Mouse (Mus musculus): ENCODE measurements around the gene Sel1l.

The Sel1l gene

GRCm38 (mm10) chr12:91781432-91781831 is 67.5 kb downstream of the Sel1l start:
- no peak for DNase-seq (ENCODE audit: low read depth in 2 of 2, low spot score in 2 of 2)

DNA sequence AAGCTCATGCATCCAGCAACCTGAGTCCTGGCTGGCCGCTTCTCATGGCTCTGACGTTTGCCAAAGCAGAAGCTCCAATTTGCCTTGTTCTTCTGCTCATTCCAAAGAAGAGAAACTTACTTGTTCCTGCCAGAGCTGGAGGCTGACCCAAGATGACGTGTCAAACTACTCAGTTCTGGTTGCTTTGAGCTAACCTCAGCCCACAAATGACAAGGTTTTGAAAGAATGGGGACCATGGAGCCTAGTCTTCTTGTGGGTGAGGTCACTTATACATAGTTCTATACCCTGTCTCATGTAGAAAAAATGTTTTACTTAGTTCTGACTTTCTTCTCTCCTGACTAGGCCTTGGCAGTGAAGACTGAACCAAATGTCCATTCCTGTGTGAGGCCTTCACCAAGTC is 68.4 kb downstream of the Sel1l start:
- DNase-seq (ENCODE audit: low read depth in 2 of 2, low spot score in 2 of 2) = no peak

DNA sequence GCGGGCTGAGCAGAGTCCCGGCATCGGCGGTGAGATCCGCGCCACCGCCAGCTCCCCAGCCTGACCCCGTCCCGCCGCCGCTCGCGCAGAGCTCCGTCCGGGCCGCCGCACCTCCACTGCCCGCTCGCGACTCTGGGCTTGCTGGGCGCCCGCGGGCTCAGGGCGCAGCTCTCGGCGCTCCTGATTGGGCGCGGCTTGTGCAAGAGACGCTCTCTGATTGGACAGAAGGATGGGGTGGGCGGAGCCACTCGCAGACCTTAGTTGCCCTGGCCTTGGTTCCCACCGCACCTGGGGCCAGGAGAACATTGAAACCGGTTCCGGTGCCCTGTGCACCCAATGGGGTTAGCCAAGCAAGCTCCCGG is 70.0 kb downstream of the Sel1l start:
- DNase-seq (ENCODE audit: low read depth in 2 of 2, low spot score in 2 of 2) = peak; percentile 43 to 61

DNA sequence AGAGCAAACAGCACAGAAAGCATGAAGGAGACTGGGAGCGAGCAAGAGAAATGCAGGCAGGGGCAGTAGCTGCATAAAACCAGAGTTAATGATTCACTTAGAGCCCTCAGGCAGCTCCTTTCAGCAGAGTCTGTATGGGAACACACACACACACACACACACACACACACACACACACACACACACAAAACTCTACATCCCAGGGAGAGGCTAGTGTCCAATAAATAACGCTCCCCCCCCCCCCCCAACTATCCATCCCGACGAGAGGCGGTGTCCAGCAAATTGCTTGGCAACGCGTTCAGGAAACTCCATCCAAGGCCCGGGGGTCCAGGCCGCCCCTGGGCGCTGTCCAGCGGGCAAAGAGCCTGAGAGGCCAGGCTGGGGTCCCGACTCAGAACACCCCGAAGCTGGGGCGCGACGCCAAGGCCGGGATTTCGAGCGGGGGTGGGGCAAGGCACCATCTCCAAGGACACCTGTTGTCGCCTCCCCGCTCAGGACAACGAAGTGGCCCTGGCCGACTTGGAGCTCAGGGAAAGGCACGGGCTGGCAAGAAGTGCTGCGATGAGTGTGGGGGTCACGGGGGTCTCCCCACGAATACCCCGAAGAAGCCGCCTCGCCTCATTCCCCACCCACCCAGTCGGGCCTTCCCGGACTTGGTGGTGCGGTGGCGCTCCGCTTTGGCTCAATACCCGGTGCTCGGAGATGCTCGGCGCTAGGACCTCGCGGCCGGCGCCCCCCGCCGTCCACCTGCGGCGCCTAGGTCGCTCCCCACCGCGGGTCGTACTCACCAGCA is 70.5 kb downstream of the Sel1l start:
- DNase-seq (ENCODE audit: low read depth in 2 of 2, low spot score in 2 of 2) = peak in 1 of 2 experiments; percentile 17

GRCm38 (mm10) chr12:91776342-91776741 is 72.6 kb downstream of the Sel1l start:
- DNase-seq (ENCODE audit: low read depth in 2 of 2, low spot score in 2 of 2) = no peak

GRCm38 (mm10) chr12:91774811-91775284 is 74.1 kb downstream of the Sel1l start:
- no peak for DNase-seq (ENCODE audit: low read depth in 2 of 2, low spot score in 2 of 2)

DNA sequence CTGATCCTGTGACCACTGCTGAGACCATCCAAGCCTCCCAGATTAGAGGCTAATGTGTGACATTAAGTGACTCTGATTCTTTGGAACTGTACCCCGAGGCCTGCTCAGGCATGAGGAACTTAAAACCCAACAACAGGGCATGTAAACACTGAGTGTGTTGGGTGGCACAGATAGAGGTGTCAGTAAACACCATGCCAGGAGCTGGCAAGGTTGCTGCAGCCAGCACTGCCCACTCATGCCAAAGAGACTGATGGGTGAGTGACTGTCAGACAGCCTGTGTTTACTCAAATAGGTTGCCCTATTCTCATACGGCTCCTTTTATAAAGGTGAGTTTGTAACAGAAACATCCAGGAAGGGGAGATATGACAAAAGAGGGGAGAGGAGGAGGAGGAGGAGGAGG is 80.1 kb downstream of the Sel1l start:
- no peak for DNase-seq (ENCODE audit: low read depth in 2 of 2, low spot score in 2 of 2)

- no peak for DNase-seq (ENCODE audit: low read depth in 2 of 2, low spot score in 2 of 2)
Measured at GRCm38 (mm10) chr12:91768176-91768575, 80.8 kb downstream of the Sel1l start.

DNA sequence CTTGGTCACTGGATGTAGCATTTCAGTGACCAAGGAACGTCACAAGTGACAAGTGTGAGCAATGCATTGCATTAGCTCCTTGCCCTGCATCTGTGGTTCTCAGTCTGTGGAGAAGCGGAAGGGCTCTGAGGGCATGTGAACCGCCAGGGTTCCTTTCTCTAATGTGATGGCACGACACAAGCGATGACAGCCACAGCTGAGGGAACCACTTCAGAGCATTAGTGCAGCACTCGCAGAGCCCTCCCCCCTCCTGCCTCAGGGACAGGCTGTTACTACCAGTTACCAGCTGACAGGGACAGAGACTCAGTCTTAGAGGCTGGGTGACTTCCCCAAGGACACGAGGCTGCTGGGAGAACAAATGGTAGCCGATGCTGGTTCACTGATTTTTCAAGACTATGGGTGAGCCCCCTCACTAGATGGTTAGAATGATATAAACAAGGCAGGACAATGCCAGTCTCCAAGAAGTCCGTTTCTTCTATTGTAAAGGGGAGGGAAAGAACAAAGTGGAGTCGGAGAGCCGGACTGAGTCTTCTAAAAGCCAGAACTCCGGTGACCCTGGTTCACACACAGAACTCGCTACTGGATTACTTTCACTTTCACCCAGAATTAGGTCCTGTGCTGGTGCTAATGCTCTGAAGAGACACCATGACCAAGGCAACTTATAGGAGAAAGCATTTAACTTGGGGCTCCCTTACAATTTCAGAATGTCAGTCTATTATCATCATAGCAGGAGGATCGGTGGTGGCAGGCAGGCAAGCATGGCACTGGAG is 82.4 kb downstream of the Sel1l start:
- peak; percentile 54 to 58 for DNase-seq (ENCODE audit: low read depth in 2 of 2, low spot score in 2 of 2)

DNA sequence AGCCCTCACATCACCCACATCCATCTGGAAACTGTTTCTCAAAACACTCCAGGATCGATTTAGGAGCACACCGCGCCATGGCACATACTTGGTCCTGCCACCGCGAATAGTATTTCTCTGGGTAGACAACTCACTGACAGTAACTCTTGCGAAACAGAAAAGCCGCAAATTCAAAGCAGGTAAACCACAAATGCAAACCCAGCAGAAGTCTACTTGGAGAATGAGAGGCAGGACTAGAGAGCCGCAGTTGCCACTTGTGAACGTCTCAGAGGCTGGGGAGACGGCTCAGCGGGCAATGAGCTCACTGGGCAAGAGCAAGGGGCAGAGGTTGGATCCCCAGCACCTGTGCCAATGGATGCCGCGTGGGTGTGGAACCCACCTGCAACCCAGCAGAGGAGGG is 83.5 kb downstream of the Sel1l start:
- DNase-seq (ENCODE audit: low read depth in 2 of 2, low spot score in 2 of 2) = peak; percentile 35 to 44

DNA sequence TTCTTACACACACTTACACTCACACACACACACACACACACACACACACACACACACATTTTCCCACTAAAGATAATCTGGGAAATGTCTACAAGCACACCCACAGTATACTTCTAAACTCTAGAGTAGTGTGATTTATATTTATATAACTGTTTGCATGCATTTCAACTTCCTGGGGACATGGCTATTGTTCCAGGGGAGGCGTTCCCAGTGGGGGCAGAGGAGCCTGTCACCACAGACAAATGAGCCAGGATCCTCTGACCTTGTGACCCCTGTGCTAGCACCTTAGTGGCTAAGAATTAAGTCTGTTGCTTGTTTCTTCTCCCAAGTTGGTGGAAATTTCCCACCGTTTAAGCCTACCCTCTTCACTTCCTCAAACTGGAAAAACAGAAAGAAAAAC is 83.9 kb downstream of the Sel1l start:
- DNase-seq (ENCODE audit: low read depth in 2 of 2, low spot score in 2 of 2) = no peak

- no peak for DNase-seq (ENCODE audit: low read depth in 2 of 2, low spot score in 2 of 2)
Measured at GRCm38 (mm10) chr12:91764471-91764870, 84.5 kb downstream of the Sel1l start.

DNA sequence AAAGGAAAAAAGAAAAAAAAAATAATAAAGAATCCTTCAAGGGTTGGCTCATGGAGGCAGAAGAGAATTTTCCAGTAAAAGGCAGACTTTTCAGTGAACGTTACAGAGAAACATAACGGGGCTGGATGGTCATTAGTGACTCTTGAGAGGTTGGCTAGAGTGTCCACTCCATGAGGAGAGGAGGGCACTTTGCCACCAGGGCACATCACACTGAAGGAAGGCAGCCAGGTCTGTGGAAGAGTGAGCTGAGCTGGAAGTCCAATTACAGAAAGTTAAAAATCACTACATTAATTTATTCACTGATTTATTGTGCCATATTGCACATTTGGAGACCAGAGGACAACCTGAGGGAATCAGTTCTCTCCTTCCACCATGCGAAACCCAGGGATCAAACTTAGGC is 89.1 kb downstream of the Sel1l start:
- DNase-seq (ENCODE audit: low read depth in 2 of 2, low spot score in 2 of 2) = no peak

DNA sequence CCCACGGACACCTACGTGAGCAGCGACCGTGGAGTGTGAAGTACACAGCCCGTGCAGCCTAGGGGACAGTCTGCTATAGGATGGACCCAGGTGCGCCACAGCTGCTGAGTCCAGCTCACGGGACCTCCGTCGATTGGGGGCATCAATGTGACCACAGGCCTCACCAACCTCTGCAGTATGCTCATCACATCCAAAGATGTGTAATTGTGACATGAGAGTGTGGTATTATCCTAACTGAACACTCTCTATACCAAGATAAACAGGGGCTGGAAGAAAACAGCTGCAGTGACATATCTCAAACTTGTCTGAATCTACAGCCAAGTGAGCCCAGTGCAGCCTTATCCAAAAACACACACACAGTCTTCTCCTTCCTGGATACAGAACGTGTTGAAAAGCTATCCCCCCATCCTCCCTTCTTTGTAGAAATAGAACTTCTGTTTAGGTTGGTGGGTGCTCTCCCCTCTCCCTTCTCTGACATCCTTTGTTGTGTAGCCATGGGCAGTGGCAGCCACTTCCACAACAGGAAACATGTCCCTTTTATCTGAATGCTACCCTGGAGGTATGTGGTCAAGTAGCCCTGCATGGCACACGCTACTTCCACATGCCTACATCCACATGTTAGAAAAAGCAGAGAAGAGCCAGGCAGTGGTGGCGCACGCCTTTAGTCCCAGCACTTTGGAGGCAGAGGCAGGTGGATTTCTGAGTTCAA is 90.9 kb downstream of the Sel1l start:
- DNase-seq (ENCODE audit: low read depth in 2 of 2, low spot score in 2 of 2) = no peak

GRCm38 (mm10) chr12:91756562-91757166 is 92.3 kb downstream of the Sel1l start:
- DNase-seq (ENCODE audit: low read depth in 2 of 2, low spot score in 2 of 2) = peak in 1 of 2 experiments; percentile 14

Measured in CD8-positive naive resting alpha-beta T cell, adult 2 months (primary cell).